Mouse (Mus musculus) E14TG2a.4 (cell line): ENCODE measurements at regions not wholly inside any gene's neighbourhood (a gene's known extent, or its start where the extent isn't known, plus 50 kb on each side); places are given as distances from the start of the nearest gene placed in this dataset.

Experiments
- H3K27me3 ChIP-seq: 2 replicates; pipeline ENCODE4 v1.6.1; 2014; ENCODE audit warnings: low read length, control low read depth; ENCODE audit not compliant: insufficient read depth
- H3K36me3 ChIP-seq: 2 replicates; pipeline ENCODE4 v1.6.1; 2014; ENCODE audit warnings: low read length, control low read depth; ENCODE audit not compliant: insufficient read depth
- H3K4me1 ChIP-seq: replicated peaks from 2 replicates; pipeline ENCODE4 v1.6.1; 2014; ENCODE audit warnings: low read depth, low read length, control low read depth
- H3K4me3 ChIP-seq: replicated peaks from 2 replicates; pipeline ENCODE4 v1.5.1; 2014; ENCODE audit warnings: mild to moderate bottlenecking, low read length
- H3K9me3 ChIP-seq: 2 replicates; pipeline ENCODE4 v1.6.1; 2014; ENCODE audit warnings: low read length, control low read depth
- CTCF ChIP-seq: conservative IDR thresholded peaks from 2 replicates; pipeline ENCODE4 v1.5.1; 2014; ENCODE audit warnings: low read length
- NANOG ChIP-seq: IDR thresholded peaks from 2 replicates; pipeline ENCODE4 v1.6.1; 2014; ENCODE audit warnings: borderline replicate concordance, low read length, mixed read lengths
- POU5F1 ChIP-seq: IDR thresholded peaks from 2 replicates; pipeline ENCODE4 v1.6.1; 2014; ENCODE audit warnings: low read length, borderline replicate concordance

DNA sequence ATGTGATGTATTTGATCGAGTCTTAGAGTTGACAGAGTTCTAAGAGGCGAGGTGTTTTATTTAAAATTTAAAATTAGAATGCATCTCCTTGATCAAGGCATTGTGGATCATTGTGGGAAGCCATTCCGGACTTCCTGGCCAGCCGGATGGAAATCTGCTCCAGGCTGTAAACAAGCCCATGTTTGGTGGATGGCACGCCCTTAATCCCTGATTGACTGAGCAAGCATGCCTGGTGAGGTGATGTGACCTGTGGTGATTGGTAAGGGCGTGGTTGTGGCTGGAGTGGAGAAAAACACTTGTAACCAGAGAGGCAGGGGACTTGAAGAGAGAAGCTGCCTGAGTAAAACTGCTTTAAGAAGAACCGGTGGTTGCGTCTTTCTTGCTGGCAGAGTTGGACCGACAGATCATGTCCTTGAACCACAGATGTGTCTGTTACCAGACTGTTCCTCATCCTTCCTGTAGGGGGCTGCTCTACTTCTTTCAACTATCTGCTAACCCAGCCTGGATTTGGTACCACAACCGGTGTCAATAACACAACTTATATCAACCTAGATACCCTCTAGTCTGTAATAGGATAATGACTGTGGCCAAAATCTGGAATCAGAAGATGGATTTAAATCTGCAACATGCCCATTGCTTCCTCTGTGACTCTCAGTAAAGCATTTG, 164.4 kb downstream of the Ifng start:
- no peaks in the 10 kb centered on the region for H3K36me3 ChIP-seq
- H3K4me3 ChIP-seq, result no peak overlapping the region
- H3K27me3 ChIP-seq, result no peaks in the 10 kb centered on the region
- H3K4me1 ChIP-seq, result peaks cover 10% of the 10 kb centered on the region
- TF ChIP-seq CTCF, result no peak; the same call in 1 of the 2 replicates
- peaks cover 11% of the 10 kb centered on the region for H3K9me3 ChIP-seq

DNA sequence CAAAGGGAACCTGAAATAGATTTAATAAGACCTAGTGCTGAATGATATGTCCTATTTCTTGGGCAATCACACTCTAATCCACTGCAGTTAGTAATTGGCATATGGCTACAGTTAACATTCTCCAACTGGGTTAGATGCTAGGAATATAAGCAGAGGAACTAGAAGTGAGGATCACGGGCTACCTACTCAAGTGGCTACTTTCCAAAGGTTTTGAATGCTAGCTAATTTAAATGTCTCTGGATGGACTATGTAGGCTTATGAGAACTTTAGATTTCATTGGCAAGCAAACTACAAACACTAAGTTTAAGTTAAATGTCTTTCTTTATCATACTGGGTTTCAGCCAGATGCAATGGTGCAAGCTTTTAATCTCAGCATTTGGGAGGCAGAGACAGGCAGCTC, 166.6 kb downstream of the Ifng start:
- Histone ChIP-seq H3K27me3 (no peaks in the 10 kb centered on the region), H3K4me3 (no peak overlapping the region), H3K9me3 (peaks cover 11% of the 10 kb centered on the region), H3K36me3 (no peaks in the 10 kb centered on the region), H3K4me1 (peaks cover 6% of the 10 kb centered on the region; the same call in 1 of the 2 replicates)
- TF ChIP-seq CTCF (no peak), POU5F1 (no peak)

DNA sequence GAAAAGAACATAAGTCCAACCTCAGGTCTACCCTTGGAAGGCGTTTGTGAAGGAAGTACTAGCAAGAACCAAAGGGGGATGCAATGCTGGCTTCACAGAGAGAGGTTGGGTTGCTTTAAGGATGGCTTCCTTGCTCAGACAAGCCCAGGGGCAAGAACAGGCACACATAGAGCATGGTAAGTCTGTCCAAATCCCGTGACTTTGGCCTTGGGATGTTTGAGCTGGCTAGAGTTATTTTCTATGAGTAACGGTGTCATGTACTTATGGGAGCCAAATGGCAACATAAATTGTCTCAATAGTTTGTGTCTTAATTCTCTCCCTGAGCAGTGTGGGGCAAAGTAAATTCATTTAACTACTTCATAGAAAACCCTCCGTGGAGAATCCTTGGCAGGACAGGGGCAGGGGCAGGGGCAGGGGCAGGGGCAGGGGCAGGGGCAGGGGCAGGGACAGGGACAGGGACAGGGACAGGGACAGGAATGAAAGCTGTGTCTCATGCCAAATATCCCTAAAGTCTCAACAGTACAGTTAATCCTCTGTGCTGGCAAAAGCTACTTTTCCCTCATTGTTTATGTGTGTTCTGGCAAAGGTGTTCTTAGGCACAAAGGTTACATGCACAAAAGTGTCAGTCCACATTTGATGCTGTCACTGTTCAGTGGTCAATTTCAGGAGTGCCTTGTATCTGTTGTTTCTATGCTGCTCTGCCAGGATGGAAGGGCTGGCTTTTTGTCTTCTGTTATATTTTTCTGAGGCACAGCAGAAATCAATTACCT, 167.7 kb downstream of the Ifng start:
- Histone ChIP-seq H3K4me1 (peaks cover 5% of the 10 kb centered on the region; the same call in 1 of the 2 replicates), H3K4me3 (no peak overlapping the region), H3K27me3 (no peaks in the 10 kb centered on the region), H3K9me3 (peaks cover 11% of the 10 kb centered on the region), H3K36me3 (no peaks in the 10 kb centered on the region)
- TF ChIP-seq NANOG, result no peak
- no peak for TF ChIP-seq POU5F1
- no peak for TF ChIP-seq CTCF

DNA sequence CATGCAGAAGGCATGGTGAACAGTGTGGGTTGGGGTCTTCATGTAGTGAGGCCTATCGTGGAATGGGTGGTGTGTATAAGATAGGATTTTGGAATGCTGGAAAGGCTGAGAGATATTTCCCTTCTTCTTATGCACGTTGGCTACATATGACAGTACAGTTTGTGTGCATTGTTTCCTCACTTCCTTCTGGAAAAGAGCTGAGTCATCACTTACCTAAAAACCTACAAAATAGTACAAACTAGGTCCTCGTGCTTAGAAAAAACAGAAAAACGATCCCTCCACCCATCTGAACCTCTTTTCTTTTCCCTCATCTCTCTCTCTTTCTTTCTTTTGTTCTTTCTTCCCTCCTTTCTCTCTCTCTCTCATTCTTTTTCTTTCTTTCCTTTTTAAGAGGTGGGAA, 168.3 kb downstream of the Ifng start:
- Histone ChIP-seq H3K4me1 (no peaks in the 10 kb centered on the region), H3K27me3 (no peaks in the 10 kb centered on the region), H3K4me3 (no peak overlapping the region), H3K36me3 (no peaks in the 10 kb centered on the region), H3K9me3 (peaks cover 11% of the 10 kb centered on the region)
- TF ChIP-seq NANOG (no peak), POU5F1 (no peak), CTCF (no peak)

DNA sequence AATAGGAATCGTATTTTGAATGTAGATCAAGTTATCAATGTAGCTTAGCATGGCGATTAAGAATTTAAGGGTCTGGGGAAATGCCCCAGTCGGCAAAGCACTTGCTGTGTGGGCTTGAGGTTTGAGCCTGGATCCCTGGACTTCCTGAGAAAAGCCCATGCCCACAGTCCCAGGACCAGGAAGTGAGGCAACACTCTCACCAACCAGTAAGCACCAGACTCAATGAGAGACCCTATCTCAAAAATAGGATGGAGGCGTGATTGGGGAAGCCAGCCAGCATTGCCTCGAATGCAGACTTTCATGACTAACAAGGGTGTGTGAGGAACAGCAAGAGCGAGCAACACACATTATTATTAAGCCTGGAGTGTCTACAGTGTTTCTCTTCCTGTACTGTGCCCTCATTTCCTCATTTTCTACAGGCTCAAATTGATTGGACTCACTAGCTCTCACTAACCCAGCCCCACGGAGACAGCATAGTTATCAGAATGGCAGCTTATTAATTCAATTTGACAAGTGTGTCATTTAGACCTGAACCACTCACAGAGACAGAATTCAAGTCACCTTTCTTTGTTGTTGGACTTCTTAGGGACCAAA, 170.1 kb downstream of the Ifng start:
- H3K4me1 ChIP-seq, result no peaks in the 10 kb centered on the region
- no peaks in the 10 kb centered on the region for H3K27me3 ChIP-seq
- no peak overlapping the region for H3K4me3 ChIP-seq
- H3K9me3 ChIP-seq, result peaks cover 3% of the 10 kb centered on the region; the same call in 1 of the 2 replicates
- TF ChIP-seq NANOG (no peak), CTCF (no peak), POU5F1 (no peak)
- H3K36me3 ChIP-seq, result no peaks in the 10 kb centered on the region

DNA sequence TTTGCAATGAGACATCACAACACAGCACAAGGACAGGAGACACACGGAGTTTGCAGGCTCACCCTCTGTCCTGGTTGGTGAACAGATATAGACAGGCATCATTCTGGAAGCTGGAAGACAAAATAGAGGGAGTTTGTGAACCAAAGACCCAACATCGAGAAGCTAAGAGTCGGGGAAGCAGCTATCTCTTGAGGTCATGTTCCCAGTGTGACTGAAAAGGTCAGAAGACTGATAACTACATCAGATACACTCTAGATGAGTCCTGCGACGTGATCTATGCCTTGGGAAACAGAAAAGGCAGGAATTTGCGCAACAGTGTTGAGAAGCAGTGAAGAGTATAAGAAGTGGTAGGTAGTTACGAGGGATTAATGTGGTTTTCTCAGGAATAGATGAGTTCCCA, 171.2 kb downstream of the Ifng start:
- no peaks in the 10 kb centered on the region for H3K4me1 ChIP-seq

DNA sequence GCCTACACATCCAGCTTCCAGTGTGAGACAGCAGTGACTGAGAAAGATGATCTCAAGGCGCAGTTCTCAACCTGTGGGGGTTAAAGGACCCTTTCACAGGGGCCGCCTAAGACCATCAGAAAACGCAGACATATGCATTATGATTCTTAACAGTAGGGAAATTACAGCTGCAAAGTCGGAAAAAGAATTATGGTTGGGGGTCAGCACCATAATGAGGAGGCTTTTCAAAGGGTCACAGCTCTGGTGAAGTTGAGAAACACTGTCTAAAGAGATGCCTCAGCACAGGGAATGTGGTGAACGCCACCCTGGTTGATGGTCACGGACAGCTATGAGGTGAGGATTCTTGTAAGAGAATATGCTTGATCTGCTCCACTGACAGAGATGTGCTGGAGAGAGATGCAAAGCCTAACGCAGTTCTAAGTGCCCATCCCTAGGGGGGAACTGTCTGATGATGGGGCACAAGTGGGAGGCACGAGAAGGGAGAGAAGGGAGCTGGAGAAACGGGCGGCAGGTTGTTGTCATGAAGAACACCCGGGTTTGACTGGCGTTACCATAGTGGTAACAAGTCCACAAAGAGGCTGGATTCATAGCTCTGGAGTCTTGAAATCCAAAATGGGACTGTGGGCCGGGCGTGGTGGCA, 172.3 kb downstream of the Ifng start:
- Histone ChIP-seq H3K36me3 (no peaks in the 10 kb centered on the region), H3K9me3 (no peaks in the 10 kb centered on the region), H3K27me3 (no peaks in the 10 kb centered on the region), H3K4me3 (no peak overlapping the region), H3K4me1 (no peaks in the 10 kb centered on the region)
- TF ChIP-seq CTCF (no peak), POU5F1 (no peak), NANOG (no peak)

More for the DNA sequence above, 171.2 kb downstream of the Ifng start:
- TF ChIP-seq NANOG, result no peak
- no peak for TF ChIP-seq CTCF
- no peak for TF ChIP-seq POU5F1
- no peaks in the 10 kb centered on the region for H3K9me3 ChIP-seq
- H3K36me3 ChIP-seq, result no peaks in the 10 kb centered on the region
- no peaks in the 10 kb centered on the region for H3K27me3 ChIP-seq
- H3K4me3 ChIP-seq, result no peak overlapping the region

DNA sequence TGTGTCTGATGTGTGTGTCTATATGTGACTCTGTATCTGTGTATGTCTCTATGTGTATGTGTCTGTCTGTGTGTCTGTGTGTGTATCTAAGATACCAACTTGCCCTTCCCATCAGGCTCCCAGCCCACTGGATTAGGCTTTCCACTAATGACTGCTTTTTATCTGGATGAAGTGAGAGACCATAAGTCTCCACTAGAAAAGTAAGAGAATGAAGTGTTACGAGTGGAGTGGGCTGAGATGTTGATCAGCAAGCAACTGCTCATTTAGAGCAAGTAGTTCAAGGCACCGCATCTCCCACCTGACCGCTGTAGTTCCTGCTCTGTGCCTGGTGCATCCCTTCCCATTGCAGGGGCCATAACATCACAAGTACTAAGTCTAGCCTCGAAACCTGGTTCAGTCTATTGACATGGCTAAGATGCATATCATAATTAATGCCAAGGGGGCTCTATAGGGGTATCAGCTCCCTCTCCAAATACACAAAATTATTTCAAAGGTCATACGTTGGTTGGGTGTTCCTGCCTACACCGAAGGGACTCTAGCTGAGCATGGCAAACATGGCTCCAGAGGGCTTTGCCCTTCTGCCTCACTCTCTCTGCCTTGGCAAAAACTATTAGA, 173.5 kb downstream of the Ifng start:
- no peaks in the 10 kb centered on the region for H3K27me3 ChIP-seq
- H3K36me3 ChIP-seq, result no peaks in the 10 kb centered on the region
- no peaks in the 10 kb centered on the region for H3K4me1 ChIP-seq
- no peaks in the 10 kb centered on the region for H3K9me3 ChIP-seq
- no peak overlapping the region for H3K4me3 ChIP-seq
- TF ChIP-seq NANOG (no peak), CTCF (no peak)
